Mouse (Mus musculus) small intestine, adult 2 months (tissue): Measurements from ENCODE around the gene Wwox.

ENCODE experiments used
- CTCF ChIP-seq: fragments of 200-500 bp; IDR thresholded peaks from 2 replicates; pipeline ENCODE4 v1.5.1; 2012; ENCODE audit warnings: low read depth, mild to moderate bottlenecking, control low read depth, inconsistent platforms, low read length, moderate library complexity, mixed read lengths; ENCODE audit not compliant: insufficient replicate concordance, insufficient read length; ENCODE audit errors: extremely low read depth
- POLR2A ChIP-seq: fragments of 200-500 bp; IDR thresholded peaks from 2 replicates; pipeline ENCODE4 v1.6.1; 2012; ENCODE audit warnings: low read depth, mild to moderate bottlenecking, control low read depth, inconsistent platforms, low read length, moderate library complexity

DNA sequence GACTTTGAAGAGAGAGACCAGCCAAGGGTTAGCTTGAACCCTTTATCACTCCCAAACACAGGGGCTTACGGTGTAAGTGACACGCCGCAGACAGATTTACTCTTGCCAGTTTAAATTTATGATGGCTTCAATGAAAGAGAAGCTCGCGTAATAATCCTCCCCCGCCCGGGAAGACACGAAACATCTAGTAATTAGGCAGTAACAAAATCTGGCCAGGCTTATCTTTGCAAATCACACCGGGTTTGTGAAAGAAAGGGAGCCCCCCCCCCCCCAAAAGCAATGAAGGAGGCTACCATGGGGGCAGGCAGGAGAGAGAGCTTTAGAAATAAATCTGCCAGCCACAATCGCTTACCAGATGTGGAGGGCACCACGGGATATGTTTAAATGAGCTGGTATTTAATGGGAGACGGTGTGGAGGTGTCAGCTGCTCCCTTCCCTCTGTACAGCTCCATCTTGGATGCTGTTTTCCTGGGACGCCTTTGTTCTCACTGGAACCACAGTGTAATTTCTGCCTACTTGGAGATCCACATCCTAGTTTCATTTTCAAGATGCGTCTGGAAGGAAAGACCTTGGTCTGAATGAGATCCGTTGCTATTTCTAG lies 268.2 kb downstream of the Wwox start:
- TF ChIP-seq CTCF (no peak), POLR2A (no peak)
